Mouse (Mus musculus): ENCODE measurements around the gene Fbxl13. TPM values are rescaled to one million over a fixed set of nuclear protein-coding genes. Genes with fewer than 3 reads are reported as not detected.
"Not testable (repeated sequence)": the region's sequence is repeated elsewhere in the genome, so short reads cannot be mapped to it uniquely, and the experiment has no call there.

Fbxl13 gene
- polyA plus RNA-seq, 1 experiment from 2014 or later = 0.13 TPM

GRCm38 (mm10) chr5:21605936-21606335 is 39.5 kb downstream of the Fbxl13 start:
- ATAC-seq (ENCODE audit: low FRiP score) = no peak
- no peak overlapping the region for H3K4me3 ChIP-seq (replicated peaks)
- H3K36me3 ChIP-seq = no peaks in the 10 kb centered on the region
- H3K9ac ChIP-seq (replicated peaks) = no peak overlapping the region
- H3K4me1 ChIP-seq = no peaks in the 10 kb centered on the region
- H3K27ac ChIP-seq (replicated peaks) = no peak overlapping the region
- 78% methylated on average over 6 of the region's 6 CpGs for WGBS
- no peak overlapping the region for H3K4me2 ChIP-seq
- H3K9me3 ChIP-seq (replicated peaks) = no peaks in the 10 kb centered on the region
- no peaks in the 10 kb centered on the region for H3K27me3 ChIP-seq (replicated peaks)

- H3K9ac ChIP-seq (replicated peaks) = no peak overlapping the region
- H3K4me3 ChIP-seq (replicated peaks) = no peak overlapping the region
- 93% methylated on average over 4 of the region's 4 CpGs for WGBS
- no peaks in the 10 kb centered on the region for H3K9me3 ChIP-seq (replicated peaks)
- H3K4me1 ChIP-seq = no peaks in the 10 kb centered on the region
- no peaks in the 10 kb centered on the region for H3K36me3 ChIP-seq
- H3K4me2 ChIP-seq = no peak overlapping the region
- H3K27me3 ChIP-seq (replicated peaks) = no peaks in the 10 kb centered on the region
- no peak overlapping the region for H3K27ac ChIP-seq (replicated peaks)
- ATAC-seq (ENCODE audit: low FRiP score) = no peak
Measured at GRCm38 (mm10) chr5:21599961-21600360, 45.5 kb downstream of the Fbxl13 start.

DNA sequence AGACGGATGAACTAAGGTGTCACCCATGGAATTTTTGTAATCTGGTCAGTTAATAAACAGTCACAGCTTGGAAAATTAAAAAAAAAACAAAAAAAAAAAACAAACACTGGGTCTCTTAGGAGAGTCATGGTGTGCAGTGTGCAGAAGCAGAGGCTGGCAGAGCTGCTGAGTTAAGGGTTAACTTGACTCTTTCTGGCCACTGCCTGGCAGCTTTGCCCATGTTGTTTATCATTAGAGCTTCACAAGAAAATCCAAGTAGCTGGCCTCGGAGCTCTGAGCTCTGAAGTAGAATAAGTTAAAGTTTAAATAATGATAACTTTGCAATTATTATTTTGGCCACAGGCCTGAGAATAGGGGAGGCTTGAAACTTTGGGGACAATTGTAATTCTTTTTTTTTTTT is 45.9 kb downstream of the Fbxl13 start:
- H3K4me3 ChIP-seq (replicated peaks); H3K4me1 ChIP-seq; H3K36me3 ChIP-seq; H3K4me2 ChIP-seq; H3K27ac ChIP-seq (replicated peaks); H3K27me3 ChIP-seq (replicated peaks); H3K9ac ChIP-seq (replicated peaks); ATAC-seq (ENCODE audit: low FRiP score); H3K9me3 ChIP-seq (replicated peaks): not testable (repeated sequence)
- 87% methylated on average over 2 of the region's 2 CpGs for WGBS

- Histone ChIP-seq H3K4me1 (no peaks in the 10 kb centered on the region), H3K4me3 (replicated peaks) (no peak overlapping the region), H3K36me3 (no peaks in the 10 kb centered on the region), H3K27me3 (replicated peaks) (no peaks in the 10 kb centered on the region), H3K9ac (replicated peaks) (no peak overlapping the region), H3K27ac (replicated peaks) (no peak overlapping the region), H3K4me2 (no peak overlapping the region), H3K9me3 (replicated peaks) (no peaks in the 10 kb centered on the region)
- WGBS = 95% methylated on average over 9 of the region's 9 CpGs
- no peak for ATAC-seq (ENCODE audit: low FRiP score)
Measured at GRCm38 (mm10) chr5:21593201-21593709, 52.2 kb downstream of the Fbxl13 start.

GRCm38 (mm10) chr5:21592106-21592505 is 53.3 kb downstream of the Fbxl13 start:
- H3K9ac ChIP-seq (replicated peaks) = no peak overlapping the region
- ATAC-seq (ENCODE audit: low FRiP score) = no peak
- H3K4me1 ChIP-seq = no peaks in the 10 kb centered on the region
- H3K9me3 ChIP-seq (replicated peaks) = no peaks in the 10 kb centered on the region
- H3K27ac ChIP-seq (replicated peaks) = no peak overlapping the region
- H3K4me3 ChIP-seq (replicated peaks) = no peak overlapping the region
- no peaks in the 10 kb centered on the region for H3K36me3 ChIP-seq
- no peaks in the 10 kb centered on the region for H3K27me3 ChIP-seq (replicated peaks)
- no peak overlapping the region for H3K4me2 ChIP-seq
- 90% methylated on average over 2 of the region's 2 CpGs for WGBS

- no peak for ATAC-seq (ENCODE audit: low FRiP score)
- H3K9me3 ChIP-seq (replicated peaks) = no peaks in the 10 kb centered on the region
- no peaks in the 10 kb centered on the region for H3K36me3 ChIP-seq
- WGBS = 95% methylated on average over 13 of the region's 13 CpGs
- H3K4me2 ChIP-seq = no peak overlapping the region
- H3K4me3 ChIP-seq (replicated peaks) = no peak overlapping the region
- H3K4me1 ChIP-seq = no peaks in the 10 kb centered on the region
- no peaks in the 10 kb centered on the region for H3K27me3 ChIP-seq (replicated peaks)
- H3K9ac ChIP-seq (replicated peaks) = no peak overlapping the region
- no peak overlapping the region for H3K27ac ChIP-seq (replicated peaks)
Measured at GRCm38 (mm10) chr5:21588220-21588619, 57.2 kb downstream of the Fbxl13 start.

GRCm38 (mm10) chr5:21587683-21588082 is 57.8 kb downstream of the Fbxl13 start:
- no peaks in the 10 kb centered on the region for H3K4me1 ChIP-seq
- H3K4me2 ChIP-seq = no peak overlapping the region
- no peaks in the 10 kb centered on the region for H3K27me3 ChIP-seq (replicated peaks)
- H3K36me3 ChIP-seq = no peaks in the 10 kb centered on the region
- 79% methylated on average over 7 of the region's 7 CpGs for whole genome bisulfite sequencing
- no peaks in the 10 kb centered on the region for H3K9me3 ChIP-seq (replicated peaks)
- no peak overlapping the region for H3K27ac ChIP-seq (replicated peaks)
- no peak overlapping the region for H3K9ac ChIP-seq (replicated peaks)
- H3K4me3 ChIP-seq (replicated peaks) = no peak overlapping the region
- ATAC-seq (ENCODE audit: low FRiP score) = no peak

GRCm38 (mm10) chr5:21586763-21587162 is 58.7 kb downstream of the Fbxl13 start:
- ATAC-seq (ENCODE audit: low FRiP score) = no peak
- 53% methylated on average over 6 of the region's 6 CpGs for WGBS

GRCm38 (mm10) chr5:21578136-21578535 is 67.3 kb downstream of the Fbxl13 start:
- Histone ChIP-seq H3K4me1 (no peaks in the 10 kb centered on the region), H3K27me3 (replicated peaks) (no peaks in the 10 kb centered on the region), H3K4me2 (no peak overlapping the region), H3K36me3 (no peaks in the 10 kb centered on the region), H3K9me3 (replicated peaks) (no peaks in the 10 kb centered on the region), H3K4me3 (replicated peaks) (no peak overlapping the region), H3K9ac (replicated peaks) (no peak overlapping the region), H3K27ac (replicated peaks) (no peak overlapping the region)
- 90% methylated on average over 3 of the region's 3 CpGs for WGBS
- no peak for ATAC-seq (ENCODE audit: low FRiP score)

More at GRCm38 (mm10) chr5:21586763-21587162, 58.7 kb downstream of the Fbxl13 start:
- H3K4me2 ChIP-seq = no peak overlapping the region
- H3K36me3 ChIP-seq = no peaks in the 10 kb centered on the region
- H3K27me3 ChIP-seq (replicated peaks) = no peaks in the 10 kb centered on the region
- no peak overlapping the region for H3K9ac ChIP-seq (replicated peaks)
- H3K4me1 ChIP-seq = no peaks in the 10 kb centered on the region
- H3K27ac ChIP-seq (replicated peaks) = no peak overlapping the region
- no peak overlapping the region for H3K4me3 ChIP-seq (replicated peaks)
- no peaks in the 10 kb centered on the region for H3K9me3 ChIP-seq (replicated peaks)

GRCm38 (mm10) chr5:21575210-21575550 is 70.3 kb downstream of the Fbxl13 start:
- Histone ChIP-seq H3K27me3 (replicated peaks) (no peaks in the 10 kb centered on the region), H3K9me3 (replicated peaks) (no peaks in the 10 kb centered on the region), H3K4me1 (no peaks in the 10 kb centered on the region), H3K4me3 (replicated peaks) (no peak overlapping the region), H3K27ac (replicated peaks) (no peak overlapping the region), H3K9ac (replicated peaks) (no peak overlapping the region), H3K36me3 (no peaks in the 10 kb centered on the region), H3K4me2 (no peak overlapping the region)
- no peak for ATAC-seq (ENCODE audit: low FRiP score)
- 82% methylated on average over 13 of the region's 13 CpGs for WGBS

DNA sequence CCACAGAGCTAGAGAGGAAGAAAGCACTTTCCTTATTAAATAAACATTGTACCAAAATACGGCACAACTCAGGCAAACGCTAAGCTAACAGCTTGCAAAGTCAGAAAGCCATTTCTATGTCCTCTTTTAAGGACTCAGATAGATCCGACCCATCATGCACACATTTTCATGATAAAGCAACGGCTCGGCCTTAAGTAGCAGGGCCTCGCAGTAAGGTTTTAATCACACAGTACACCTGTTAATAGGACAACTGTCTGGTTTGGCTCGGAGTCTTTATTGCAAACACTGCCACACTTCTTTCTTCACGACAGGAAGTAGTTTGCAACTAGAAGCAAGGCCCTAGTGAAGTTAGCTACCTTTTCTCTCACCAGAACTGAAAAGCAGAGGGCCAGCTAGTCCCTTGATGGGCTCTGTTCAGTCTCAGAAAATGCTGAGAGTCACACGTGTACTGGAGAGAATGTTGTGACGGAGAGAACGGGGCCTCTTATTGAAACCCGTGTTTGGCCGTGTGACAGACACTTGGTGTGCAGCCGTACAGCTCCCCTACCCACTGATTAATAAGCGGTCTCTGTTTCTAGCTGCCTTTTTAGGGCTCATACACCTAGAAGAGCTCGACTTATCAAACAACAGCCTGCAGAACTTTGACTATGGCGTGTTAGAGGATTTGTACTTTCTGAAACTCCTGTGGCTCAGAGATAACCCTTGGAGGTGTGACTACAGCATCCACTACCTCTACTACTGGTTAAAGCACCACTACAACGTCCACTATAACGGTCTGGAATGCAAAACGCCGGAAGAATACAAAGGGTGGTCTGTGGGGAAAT is 70.8 kb downstream of the Fbxl13 start:
- ATAC-seq (ENCODE audit: low FRiP score) = no peak
- Histone ChIP-seq H3K4me2 (no peak overlapping the region), H3K9me3 (replicated peaks) (no peaks in the 10 kb centered on the region), H3K9ac (replicated peaks) (no peak overlapping the region), H3K27me3 (replicated peaks) (no peaks in the 10 kb centered on the region), H3K4me3 (replicated peaks) (no peak overlapping the region), H3K27ac (replicated peaks) (no peak overlapping the region), H3K4me1 (no peaks in the 10 kb centered on the region), H3K36me3 (no peaks in the 10 kb centered on the region)
- whole genome bisulfite sequencing = 79% methylated on average over 21 of the region's 21 CpGs

- Histone ChIP-seq H3K27ac (replicated peaks) (no peak overlapping the region), H3K9ac (replicated peaks) (no peak overlapping the region), H3K4me3 (replicated peaks) (no peak overlapping the region), H3K9me3 (replicated peaks) (no peaks in the 10 kb centered on the region), H3K36me3 (no peaks in the 10 kb centered on the region), H3K4me2 (no peak overlapping the region), H3K4me1 (no peaks in the 10 kb centered on the region), H3K27me3 (replicated peaks) (no peaks in the 10 kb centered on the region)
- ATAC-seq (ENCODE audit: low FRiP score) = no peak
- 52% methylated on average over 3 of the region's 3 CpGs for WGBS
Measured at GRCm38 (mm10) chr5:21572764-21573416, 72.5 kb downstream of the Fbxl13 start.

Data from neural tube, embryonic 15.5 days (tissue).